ENCODE assay signal across 27 mouse cellular contexts in genomic region chr2:92524346-92524905, GRCm38 (mm10).
DNase-seq lines count a peak whose midpoint lies in the region; ATAC-seq lines count a peak whose summit lies in the region.
"Had no signal": no experiment of that assay in that cellular context is flagged by ENCODE, and none has a peak within 500 bp of the region (broad histone marks: within the 10 kb centered on the region; RNA-seq: fewer than 3 reads in every experiment).

No protein-coding gene starts in this region.

- H3K4me3 ChIP-seq in hindbrain, embryonic 10.5 days = no peak overlapping the region
- no peak overlapping the region for H3K4me3 ChIP-seq in hindbrain, embryonic 11.5 days (ENCODE audit: low read depth, low read length)
- H3K4me3 ChIP-seq in kidney, embryonic 15.5 days (replicated peaks) = no peak overlapping the region
- H3K4me3 ChIP-seq: limb, embryonic 12.5 days; midbrain, embryonic 12.5 days; neural tube, embryonic 12.5 days; stomach, embryonic 15.5 days had no signal

- no peak overlapping the region for H3K4me2 ChIP-seq in hindbrain, embryonic 11.5 days (replicated peaks; ENCODE audit: low read depth, low read length)
- no peak overlapping the region for H3K4me2 ChIP-seq in kidney, embryonic 15.5 days
- H3K4me2 ChIP-seq: limb, embryonic 12.5 days; liver, embryonic 11.5 days; midbrain, embryonic 12.5 days; neural tube, embryonic 12.5 days; stomach, embryonic 15.5 days had no signal

- WGBS in hindbrain, embryonic 10.5 days = 89% methylated on average over 9 of the region's 9 CpGs
- WGBS in hindbrain, embryonic 11.5 days = 87% methylated on average over 9 of the region's 9 CpGs
- 76% methylated on average over 9 of the region's 9 CpGs for WGBS in kidney, embryonic 15.5 days

- no peak for ATAC-seq in hindbrain, embryonic 11.5 days (ENCODE audit: low FRiP score)
- no peak for ATAC-seq in kidney, embryonic 15.5 days (replicated peaks; ENCODE audit: low FRiP score)
- ATAC-seq: hindbrain, postnatal 0 days; liver, postnatal 0 days; Patski had no signal

- no peaks in the 10 kb centered on the region for H3K27me3 ChIP-seq in hindbrain, embryonic 10.5 days (ENCODE audit: insufficient read depth, poor library complexity, severe bottlenecking)
- no peaks in the 10 kb centered on the region for H3K27me3 ChIP-seq in hindbrain, embryonic 11.5 days (ENCODE audit: control insufficient read depth, insufficient read depth, low read length)
- H3K27me3 ChIP-seq in kidney, embryonic 15.5 days = no peaks in the 10 kb centered on the region
- H3K27me3 ChIP-seq: midbrain, embryonic 12.5 days; neural tube, embryonic 12.5 days; Patski; stomach, embryonic 15.5 days had no signal

- H3K36me3 ChIP-seq in hindbrain, embryonic 10.5 days = no peaks in the 10 kb centered on the region
- no peaks in the 10 kb centered on the region for H3K36me3 ChIP-seq in hindbrain, embryonic 11.5 days (ENCODE audit: control insufficient read depth, insufficient read depth, low read length)
- H3K36me3 ChIP-seq in kidney, embryonic 15.5 days = no peaks in the 10 kb centered on the region
- H3K36me3 ChIP-seq: G1E; limb, embryonic 12.5 days; midbrain, embryonic 12.5 days; neural tube, embryonic 12.5 days; stomach, embryonic 15.5 days had no signal

- H3K4me1 ChIP-seq in hindbrain, embryonic 10.5 days (replicated peaks) = peaks cover 25% of the 10 kb centered on the region
- H3K4me1 ChIP-seq in hindbrain, embryonic 11.5 days (replicated peaks; ENCODE audit: control insufficient read depth, insufficient read depth, low read length) = no peaks in the 10 kb centered on the region; the same call in 1 of the 2 replicates
- H3K4me1 ChIP-seq in kidney, embryonic 15.5 days = peaks cover 15% of the 10 kb centered on the region
- H3K4me1 ChIP-seq: stomach, embryonic 15.5 days had no signal

- peak overlapping the region; percentile 23; the same call in 1 of the 2 replicates for H3K27ac ChIP-seq in hindbrain, embryonic 10.5 days
- no peak overlapping the region for H3K27ac ChIP-seq in hindbrain, embryonic 11.5 days (ENCODE audit: low read depth, low read length)
- H3K27ac ChIP-seq in kidney, embryonic 15.5 days = no peak overlapping the region
- H3K27ac ChIP-seq: hindbrain, postnatal 0 days; kidney, postnatal 0 days; limb, embryonic 12.5 days; midbrain, embryonic 12.5 days; stomach, embryonic 15.5 days had no signal

- H3K9me3 ChIP-seq in hindbrain, embryonic 10.5 days = no peaks in the 10 kb centered on the region
- H3K9me3 ChIP-seq in hindbrain, embryonic 11.5 days (ENCODE audit: control insufficient read depth, low read length) = no peaks in the 10 kb centered on the region
- H3K9me3 ChIP-seq in kidney, embryonic 15.5 days (replicated peaks) = no peaks in the 10 kb centered on the region
- H3K9me3 ChIP-seq: G1E; limb, embryonic 12.5 days; midbrain, embryonic 12.5 days; neural tube, embryonic 12.5 days; stomach, embryonic 15.5 days had no signal

- H3K9ac ChIP-seq in hindbrain, embryonic 11.5 days (ENCODE audit: low read depth, low read length) = no peak overlapping the region
- no peak overlapping the region for H3K9ac ChIP-seq in kidney, embryonic 15.5 days
- H3K9ac ChIP-seq: limb, embryonic 12.5 days; liver, postnatal 0 days; midbrain, embryonic 12.5 days; neural tube, embryonic 12.5 days; stomach, embryonic 15.5 days had no signal

- no peak for DNase-seq in hindbrain, embryonic 10.5 days (ENCODE audit: low spot score)
- DNase-seq in hindbrain, embryonic 11.5 days (ENCODE audit: low spot score) = no peak
- DNase-seq in kidney, adult 9 months = peak; percentile 61
- peak; percentile 52 for DNase-seq in adrenal gland, adult 8-10 months
- DNase-seq in adrenal gland, postnatal 25 days = peak; percentile 16
- DNase-seq in spleen, postnatal 10 days (ENCODE audit: low spot score in 2 of 2) = no peak
- DNase-seq: B cell, adult 2 months; cerebellum, adult 11-12 months; cerebellum, postnatal 10 days; gastrocnemius, postnatal 36 days; layer of hippocampus, postnatal 36 days; liver, postnatal 0 days; lung, postnatal 10 days; right cerebral cortex, adult 18-20 months; right cerebral cortex, postnatal 4 days; thymus, adult 2 months; thymus, postnatal 4 days had no signal

Comparison
In these comparisons a context has a peak if more than half of its experiments do, and no peak if none do; other contexts are left out.
1. DNase-seq: peak in kidney, adult 9 months (single experiment), adrenal gland, adult 8-10 months (single experiment) and adrenal gland, postnatal 25 days (single experiment); none in hindbrain, embryonic 10.5 days (single experiment), hindbrain, embryonic 11.5 days (single experiment) and spleen, postnatal 10 days (0 of 2).